Mouse (Mus musculus) heart, postnatal 0 days (tissue): ENCODE data around the gene Rnf121.

Experiments used
- CTCF ChIP-seq: IDR thresholded peaks from 2 replicates; pipeline ENCODE4 v1.5.1; 2016; ENCODE audit warnings: antibody characterized with exemption, control low read depth, low read depth
- EP300 ChIP-seq: IDR thresholded peaks from 2 replicates; pipeline ENCODE4 v1.6.1; 2016; ENCODE audit warnings: antibody characterized with exemption, low read depth

DNA sequence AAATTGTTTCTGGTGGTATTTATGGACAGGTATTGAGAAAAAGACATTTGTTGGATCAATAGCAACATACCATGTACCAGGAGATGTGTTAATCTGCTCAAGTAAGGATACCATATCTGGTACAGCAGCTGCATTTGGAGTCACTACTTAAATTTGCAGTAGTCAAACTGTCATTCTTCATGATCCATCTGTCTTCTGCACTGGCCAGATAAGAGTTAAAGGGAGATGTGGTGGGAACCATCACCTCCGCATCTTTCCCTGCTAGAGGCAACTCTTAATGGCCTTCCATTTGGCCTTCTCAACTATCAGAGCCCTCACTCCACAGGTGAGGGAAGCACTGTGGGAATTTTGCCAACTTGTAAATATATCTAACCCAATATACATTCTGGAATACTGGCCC, 58.7 kb downstream of the Rnf121 start:
- no peak for TF ChIP-seq CTCF
- no peak for TF ChIP-seq EP300
